11 mouse cellular contexts compared by ENCODE assay signal in genomic region chr4:47237220-47237619, GRCm38 (mm10). TPM values are rescaled to one million over a fixed set of nuclear protein-coding genes. Genes with fewer than 3 reads are reported as not detected.
DNase-seq lines count a peak whose midpoint lies in the region; ATAC-seq lines count a peak whose summit lies in the region.
"Had no signal": no experiment of that assay in that cellular context is flagged by ENCODE, and none has a peak within 500 bp of the region (broad histone marks: within the 10 kb centered on the region; RNA-seq: fewer than 3 reads in every experiment).

No protein-coding gene starts in this region.

- H3K4me1 ChIP-seq in midbrain, embryonic 12.5 days: peaks cover 7% of the 10 kb centered on the region
- H3K4me1 ChIP-seq in midbrain, embryonic 13.5 days (replicated peaks): peaks cover 13% of the 10 kb centered on the region
- H3K4me1 ChIP-seq: liver, embryonic 13.5 days had no signal

- ATAC-seq in midbrain, embryonic 12.5 days (ENCODE audit: low FRiP score, low read depth): peak; percentile 52; the same call in 1 of the 2 replicates
- ATAC-seq in midbrain, embryonic 13.5 days: no peak

- H3K9ac ChIP-seq in midbrain, embryonic 12.5 days (replicated peaks): no peak overlapping the region
- H3K9ac ChIP-seq in midbrain, embryonic 13.5 days (replicated peaks): no peak overlapping the region
- H3K9ac ChIP-seq: liver, embryonic 13.5 days had no signal

- WGBS in midbrain, embryonic 12.5 days: 36% methylated on average over 15 of the region's 15 CpGs
- 42% methylated on average over 15 of the region's 15 CpGs for WGBS in midbrain, embryonic 13.5 days

- H3K4me2 ChIP-seq in midbrain, embryonic 12.5 days (replicated peaks): no peak overlapping the region
- H3K4me2 ChIP-seq in midbrain, embryonic 13.5 days (replicated peaks): no peak overlapping the region
- H3K4me2 ChIP-seq: liver, embryonic 13.5 days had no signal

- H3K4me3 ChIP-seq in midbrain, embryonic 12.5 days: no peak overlapping the region
- H3K4me3 ChIP-seq in midbrain, embryonic 13.5 days (replicated peaks): no peak overlapping the region
- H3K4me3 ChIP-seq: liver, embryonic 13.5 days had no signal

- DNase-seq in cerebellum, postnatal 10 days: peak; percentile 52 to 68
- DNase-seq in cerebellum, adult 11-12 months: no peak
- peak; percentile 83 to 88 for DNase-seq in heart, postnatal 10 days
- DNase-seq in retina, postnatal 1 day: peak; percentile 75
- DNase-seq in layer of hippocampus, adult 9-10 months (ENCODE audit: low spot score): no peak
- no peak for DNase-seq in urinary bladder, postnatal 36 days (ENCODE audit: low spot score in 2 of 2)
- DNase-seq: layer of hippocampus, postnatal 36 days; liver, embryonic 13.5 days; midbrain, embryonic 14.5 days had no signal

- no peak overlapping the region for H3K27ac ChIP-seq in midbrain, embryonic 12.5 days (replicated peaks)
- H3K27ac ChIP-seq in midbrain, embryonic 13.5 days: no peak overlapping the region
- H3K27ac ChIP-seq: liver, embryonic 13.5 days had no signal

- no peaks in the 10 kb centered on the region for H3K27me3 ChIP-seq in midbrain, embryonic 12.5 days
- H3K27me3 ChIP-seq in midbrain, embryonic 13.5 days: no peaks in the 10 kb centered on the region

- no peaks in the 10 kb centered on the region for H3K36me3 ChIP-seq in midbrain, embryonic 12.5 days
- H3K36me3 ChIP-seq in midbrain, embryonic 13.5 days: no peaks in the 10 kb centered on the region
- H3K36me3 ChIP-seq: liver, embryonic 13.5 days had no signal

- H3K9me3 ChIP-seq in midbrain, embryonic 12.5 days: no peaks in the 10 kb centered on the region
- H3K9me3 ChIP-seq in midbrain, embryonic 13.5 days: no peaks in the 10 kb centered on the region
- H3K9me3 ChIP-seq: liver, embryonic 13.5 days had no signal

- intact Hi-C loops in heart, postnatal 10 days (cut with DNase I): no loop called here

RNA-seq across cellular contexts. Expression of gene Col15a1, which starts 29.3 kb away (rescaled TPM):
- 3.3 and 3.4 TPM in 2 replicates for polyA plus RNA-seq in midbrain, embryonic 12.5 days (2016; fragmentation: Nextera tagmentation; extraction: Ambion mirVana)
- 1.2 and 1.5 TPM in 2 replicates for polyA plus RNA-seq in midbrain, embryonic 13.5 days (2015; fragmentation: Nextera tagmentation; extraction: Ambion mirVana)
- total RNA-seq in heart, postnatal 10 days (2021): 100 to 1,000 TPM; 315 to 324 TPM

Comparison
In these comparisons a context has a peak if more than half of its experiments do, and no peak if none do; other contexts are left out.
1. DNase-seq: peak in cerebellum, postnatal 10 days (2 of 2), heart, postnatal 10 days (2 of 2) and retina, postnatal 1 day (single experiment); none in cerebellum, adult 11-12 months (single experiment), layer of hippocampus, adult 9-10 months (single experiment) and urinary bladder, postnatal 36 days (0 of 2).